In genomic region chr5:136714879-136715278, GRCm38 (mm10) we compare ENCODE assay signal across 8 mouse cellular contexts. TPM values are rescaled to one million over a fixed set of nuclear protein-coding genes. Genes with fewer than 3 reads are reported as not detected.
DNase-seq lines count a peak whose midpoint lies in the region; ATAC-seq lines count a peak whose summit lies in the region.

No protein-coding gene starts in this region.

- H3K36me3 ChIP-seq in hindbrain, embryonic 12.5 days = no peaks in the 10 kb centered on the region
- H3K36me3 ChIP-seq in lung, embryonic 16.5 days (ENCODE audit: control insufficient read depth, insufficient read depth, low read length) = no peaks in the 10 kb centered on the region

- peak overlapping the region; percentile 28 for H3K4me2 ChIP-seq in hindbrain, embryonic 12.5 days (replicated peaks)
- H3K4me2 ChIP-seq in lung, embryonic 16.5 days (ENCODE audit: low read depth, low read length) = peak overlapping the region; percentile 45

- WGBS in hindbrain, embryonic 12.5 days = 29% methylated on average over 11 of the region's 11 CpGs
- 24% methylated on average over 11 of the region's 11 CpGs for WGBS in lung, embryonic 16.5 days

- no peak for ATAC-seq in hindbrain, embryonic 12.5 days (ENCODE audit: low FRiP score)
- no peak for ATAC-seq in lung, embryonic 16.5 days (ENCODE audit: low read depth)

- H3K4me1 ChIP-seq in hindbrain, embryonic 12.5 days = peaks cover 17% of the 10 kb centered on the region; the same call in 1 of the 2 replicates
- peaks cover 10% of the 10 kb centered on the region for H3K4me1 ChIP-seq in lung, embryonic 16.5 days (replicated peaks; ENCODE audit: control insufficient read depth, insufficient read depth, low read length)

- H3K9ac ChIP-seq in hindbrain, embryonic 12.5 days = no peak overlapping the region
- no peak overlapping the region for H3K9ac ChIP-seq in lung, embryonic 16.5 days (ENCODE audit: low read length)

- 0 out of 2 replicates have a peak overlapping the region, but pooled peaks have one; percentile 44 for H3K27ac ChIP-seq in hindbrain, embryonic 12.5 days
- H3K27ac ChIP-seq in lung, embryonic 16.5 days (ENCODE audit: low read length) = no peak overlapping the region

- peak; percentile 29 to 37 for DNase-seq in layer of hippocampus, postnatal 14 days (ENCODE audit: low spot score in 2 of 2)
- no peak for DNase-seq in layer of hippocampus, adult 9-10 months (ENCODE audit: low spot score)
- peak; percentile 85 for DNase-seq in R1 (ENCODE audit: low read depth, low spot score)
- DNase-seq in embryo, embryonic 10.5 days (ENCODE audit: low spot score) = peak; percentile 77
- peak; percentile 19 to 75 for DNase-seq in spleen, postnatal 10 days (ENCODE audit: low spot score in 2 of 2)
- DNase-seq in frontal cortex, postnatal 25 days (ENCODE audit: low spot score in 2 of 2) = no peak

- no peaks in the 10 kb centered on the region for H3K9me3 ChIP-seq in hindbrain, embryonic 12.5 days (replicated peaks)
- H3K9me3 ChIP-seq in lung, embryonic 16.5 days (ENCODE audit: control insufficient read depth, low read length) = no peaks in the 10 kb centered on the region

- H3K4me3 ChIP-seq in hindbrain, embryonic 12.5 days = no peak overlapping the region
- H3K4me3 ChIP-seq in lung, embryonic 16.5 days (ENCODE audit: low read length) = no peak overlapping the region

- no peaks in the 10 kb centered on the region; the same call in 1 of the 2 replicates for H3K27me3 ChIP-seq in hindbrain, embryonic 12.5 days
- H3K27me3 ChIP-seq in lung, embryonic 16.5 days (ENCODE audit: control insufficient read depth, insufficient read depth, low read depth, low read length) = no peaks in the 10 kb centered on the region

RNA-seq across cellular contexts. Expression of gene Myl10, which starts 21.9 kb away (rescaled TPM):
- total RNA-seq in layer of hippocampus, postnatal 14 days (2021) = not detected
- not detected in 2 replicates for polyA plus RNA-seq in hindbrain, embryonic 12.5 days (2016; fragmentation: Nextera tagmentation; extraction: Ambion mirVana)
- polyA plus RNA-seq in lung, embryonic 16.5 days (2015; fragmentation: Nextera tagmentation; extraction: Ambion mirVana) = 1.4 TPM in 1 of 2 replicates, not detected in the other

Comparison
In these comparisons a context has a peak if more than half of its experiments do, and no peak if none do; other contexts are left out.
1. DNase-seq: peak in layer of hippocampus, postnatal 14 days (2 of 2), R1 (single experiment), embryo, embryonic 10.5 days (single experiment) and spleen, postnatal 10 days (2 of 2); none in layer of hippocampus, adult 9-10 months (single experiment) and frontal cortex, postnatal 25 days (0 of 2).